Mouse (Mus musculus) spleen, adult 2 months (tissue): ENCODE data around the gene Tle2.

ENCODE experiments used
- CTCF ChIP-seq: fragments of 200-500 bp; IDR thresholded peaks from 2 replicates; pipeline ENCODE4 v1.5.1; 2011; ENCODE audit warnings: mild to moderate bottlenecking, inconsistent platforms; ENCODE audit not compliant: insufficient read depth, insufficient read length, insufficient replicate concordance; ENCODE audit errors: extremely low read depth
- POLR2A ChIP-seq: fragments of 200-500 bp; IDR thresholded peaks from 2 replicates; pipeline ENCODE4 v1.6.1; 2011; ENCODE audit warnings: low read depth, low read length, inconsistent platforms

- TF ChIP-seq POLR2A (no peak), CTCF (no peak)
These were observed 54.0 kb downstream of the Tle2 start, which contains the start of gene Ankrd24 for GRCm38 (mm10) chr10:81628390-81628789.
